Mouse (Mus musculus) 3T3-L1 (cell line): Measurements from ENCODE around the gene Kmt2d.
"Not testable (repeated sequence)": the region's sequence is repeated elsewhere in the genome, so short reads cannot be mapped to it uniquely, and the experiment has no call there.

Experiments used
- DNase-seq: peaks from one replicate; pipeline ENCODE4 v3.0.0-alpha.2; 2015; ENCODE audit warnings: low read depth, low spot score

The Kmt2d gene

GRCm38 (mm10) chr15:98871070-98871915, at the start of gene Kmt2d:
TSS of gene Kmt2d (minus strand) at chr15:98871204.
- DNase-seq, result peak; percentile 48

GRCm38 (mm10) chr15:98918499-98918895, 47.5 kb upstream of the Kmt2d start:
- DNase-seq, result not testable (repeated sequence)

GRCm38 (mm10) chr15:98917538-98918498, 46.8 kb upstream of the Kmt2d start, which contains the start of gene Lmbr1l:
TSS of gene Lmbr1l (minus strand) at chr15:98918231.
- DNase-seq, result peak; percentile 100

GRCm38 (mm10) chr15:98917091-98917490, 46.1 kb upstream of the Kmt2d start:
- peak; percentile 81 for DNase-seq

GRCm38 (mm10) chr15:98916016-98916415, 45.0 kb upstream of the Kmt2d start:
- no peak for DNase-seq

- DNase-seq, result no peak
Observed at GRCm38 (mm10) chr15:98914903-98915302, 43.9 kb upstream of the Kmt2d start.

GRCm38 (mm10) chr15:98904692-98905091, 33.7 kb upstream of the Kmt2d start:
- DNase-seq, result peak; percentile 51

- no peak for DNase-seq
Observed at GRCm38 (mm10) chr15:98902600-98902999, 31.6 kb upstream of the Kmt2d start.

- no peak for DNase-seq
Observed at GRCm38 (mm10) chr15:98901530-98901929, 30.5 kb upstream of the Kmt2d start.

- no peak for DNase-seq
Observed at GRCm38 (mm10) chr15:98897928-98898800, 27.2 kb upstream of the Kmt2d start, which contains the start of gene Dhh. TSS of gene Dhh (minus strand) at chr15:98898540.

- DNase-seq, result no peak
Observed at GRCm38 (mm10) chr15:98897495-98897894, 26.5 kb upstream of the Kmt2d start.

GRCm38 (mm10) chr15:98895635-98896589, 24.9 kb upstream of the Kmt2d start:
- no peak for DNase-seq

GRCm38 (mm10) chr15:98894746-98895634, 24.0 kb upstream of the Kmt2d start:
- DNase-seq, result no peak

GRCm38 (mm10) chr15:98893940-98894745, 23.1 kb upstream of the Kmt2d start, which contains the start of gene Rhebl1:
TSS of gene Rhebl1 (minus strand) at chr15:98894540.
- DNase-seq, result no peak

GRCm38 (mm10) chr15:98893036-98893435, 22.0 kb upstream of the Kmt2d start:
- DNase-seq, result no peak

- peak; percentile 94 for DNase-seq
Observed at GRCm38 (mm10) chr15:98891907-98892606, 21.1 kb upstream of the Kmt2d start.

GRCm38 (mm10) chr15:98891198-98891742, 20.3 kb upstream of the Kmt2d start:
- no peak for DNase-seq
